Mouse (Mus musculus) embryonic facial prominence, embryonic 15.5 days (tissue): Measurements from ENCODE around the gene Izumo1. TPM values are rescaled to one million over a fixed set of nuclear protein-coding genes. Genes with fewer than 3 reads are reported as not detected.
"Not testable (repeated sequence)": the region's sequence is repeated elsewhere in the genome, so short reads cannot be mapped to it uniquely, and the experiment has no call there.

ENCODE experiments used
- ATAC-seq: fragments of 200-750 bp; cut with Nextera tagmentation; 2 replicates; pipeline ENCODE4 v1.8.0; 2017; ENCODE audit warnings: low read depth, moderate TSS enrichment; ENCODE audit not compliant: insufficient number of reproducible peaks, low FRiP score, low TSS enrichment
- H3K27ac ChIP-seq: fragments of 300-500 bp; sonication (generic); replicated peaks from 2 replicates; pipeline ENCODE4 v1.5.1; 2015; ENCODE audit warnings: mild to moderate bottlenecking, inconsistent platforms
- H3K27me3 ChIP-seq: fragments of 300-500 bp; sonication (generic); 2 replicates; pipeline ENCODE4 v1.6.1; 2015; ENCODE audit warnings: inconsistent platforms
- H3K36me3 ChIP-seq: fragments of 300-500 bp; sonication (generic); 2 replicates; pipeline ENCODE4 v1.6.1; 2015; ENCODE audit warnings: mild to moderate bottlenecking, inconsistent platforms
- H3K4me1 ChIP-seq: fragments of 300-500 bp; sonication (generic); 2 replicates; pipeline ENCODE4 v1.6.1; 2015; ENCODE audit warnings: inconsistent platforms
- H3K4me2 ChIP-seq: fragments of 300-500 bp; sonication (generic); replicated peaks from 2 replicates; pipeline ENCODE4 v1.6.1; 2015; ENCODE audit warnings: mild to moderate bottlenecking, inconsistent platforms
- H3K4me3 ChIP-seq: fragments of 300-500 bp; sonication (generic); replicated peaks from 2 replicates; pipeline ENCODE4 v1.5.1; 2015; ENCODE audit warnings: mild to moderate bottlenecking, inconsistent platforms
- H3K9ac ChIP-seq: fragments of 300-500 bp; sonication (generic); 2 replicates; pipeline ENCODE4 v1.6.1; 2015; ENCODE audit warnings: inconsistent platforms
- H3K9me3 ChIP-seq: fragments of 300-500 bp; sonication (generic); replicated peaks from 2 replicates; pipeline ENCODE4 v1.6.1; 2016; ENCODE audit warnings: inconsistent platforms
- WGBS: fragments of 180-500 bp; shearing (Covaris S2); methylation state at CpG from one replicate; pipeline ENCODE4 v1.1.7; 2015; 5-methylcytosine and 5-hydroxymethylcytosine counted together
- polyA plus RNA-seq: library from polyadenylated mRNA; unstranded; fragments of >200 nt; fragmentation: Nextera tagmentation; extraction: Ambion mirVana; gene quantifications from 2 replicates; pipeline ENCODE4 v1.2.1, GENCODE M21; 2015

Izumo1 gene
- polyA plus RNA-seq, 1 experiment from 2014 or later = 0.41 TPM

DNA sequence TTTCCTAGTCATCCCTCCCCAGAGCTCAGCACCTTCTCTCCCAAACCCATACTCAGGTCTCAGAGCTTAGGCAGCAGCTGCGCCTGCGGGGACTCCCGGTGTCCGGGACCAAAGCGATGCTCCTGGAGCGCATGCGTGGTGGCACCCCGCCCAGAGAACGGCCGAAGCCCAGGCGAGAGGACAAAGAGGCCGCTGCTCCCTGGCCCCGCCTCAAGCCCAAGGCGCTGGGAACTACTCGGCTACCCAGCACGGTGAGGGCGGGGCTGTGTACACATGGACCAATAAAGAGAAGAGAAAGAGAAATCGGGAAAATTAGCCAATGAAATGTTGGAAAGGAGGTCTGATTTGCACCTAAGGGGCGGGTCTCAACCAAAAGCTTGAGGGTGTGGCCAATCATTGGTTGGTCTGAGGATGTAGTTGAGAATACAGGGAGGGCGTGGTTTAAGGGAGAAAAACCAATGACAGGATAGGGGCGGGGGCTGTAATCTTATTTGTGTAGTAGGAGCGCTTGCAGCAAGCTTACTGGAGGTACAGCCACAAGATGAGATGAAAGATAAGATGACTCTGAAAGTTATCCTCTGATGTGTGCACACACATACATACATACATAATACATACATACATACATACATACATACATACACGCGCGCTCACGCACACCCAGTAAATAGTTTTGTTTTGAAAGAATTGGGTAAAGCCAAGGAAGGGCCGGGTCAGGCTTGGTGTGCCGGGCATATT is 22.0 kb downstream of the Izumo1 start:
- H3K36me3 ChIP-seq = no peaks in the 10 kb centered on the region
- no peaks in the 10 kb centered on the region for H3K9me3 ChIP-seq
- H3K27ac ChIP-seq = peak overlapping the region; percentile 84
- H3K9ac ChIP-seq = peak overlapping the region; percentile 51
- H3K4me3 ChIP-seq = peak overlapping the region; percentile 44
- ATAC-seq = peak; percentile 88
- WGBS = 2% methylated on average over 28 of the region's 28 CpGs
- H3K4me1 ChIP-seq = peaks cover 61% of the 10 kb centered on the region
- no peaks in the 10 kb centered on the region for H3K27me3 ChIP-seq
- H3K4me2 ChIP-seq = peak overlapping the region; percentile 72

DNA sequence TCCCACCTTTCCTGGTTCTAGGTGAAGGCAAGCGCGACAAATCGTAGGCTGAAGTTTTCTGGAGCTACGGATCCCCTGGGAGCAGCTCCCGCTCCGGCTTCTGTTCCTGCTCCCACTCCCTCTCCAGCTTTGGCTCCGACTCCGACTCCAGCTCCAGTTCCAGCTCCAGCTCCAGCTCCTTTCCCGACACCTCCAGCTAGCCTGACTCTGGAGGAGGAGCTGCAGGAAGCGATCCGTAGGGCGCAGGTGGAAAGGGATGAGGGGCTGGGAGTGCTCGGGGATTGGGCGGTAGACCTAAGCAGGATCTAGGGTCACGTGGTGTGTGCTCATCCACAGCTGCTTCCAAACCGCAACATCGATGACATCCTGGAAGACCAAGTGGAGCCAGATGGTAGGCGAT is 22.6 kb downstream of the Izumo1 start:
- Histone ChIP-seq H3K4me1 (peaks cover 57% of the 10 kb centered on the region), H3K4me3 (peak overlapping the region; percentile 44), H3K9me3 (no peaks in the 10 kb centered on the region), H3K36me3 (no peaks in the 10 kb centered on the region), H3K27me3 (no peaks in the 10 kb centered on the region), H3K4me2 (peak overlapping the region; percentile 72), H3K9ac (0 out of 2 replicates have a peak overlapping the region, but pooled peaks have one; percentile 13), H3K27ac (peak overlapping the region; percentile 84)
- 2% methylated on average over 18 of the region's 18 CpGs for WGBS
- peak; percentile 14; the same call in 1 of the 2 replicates for ATAC-seq

DNA sequence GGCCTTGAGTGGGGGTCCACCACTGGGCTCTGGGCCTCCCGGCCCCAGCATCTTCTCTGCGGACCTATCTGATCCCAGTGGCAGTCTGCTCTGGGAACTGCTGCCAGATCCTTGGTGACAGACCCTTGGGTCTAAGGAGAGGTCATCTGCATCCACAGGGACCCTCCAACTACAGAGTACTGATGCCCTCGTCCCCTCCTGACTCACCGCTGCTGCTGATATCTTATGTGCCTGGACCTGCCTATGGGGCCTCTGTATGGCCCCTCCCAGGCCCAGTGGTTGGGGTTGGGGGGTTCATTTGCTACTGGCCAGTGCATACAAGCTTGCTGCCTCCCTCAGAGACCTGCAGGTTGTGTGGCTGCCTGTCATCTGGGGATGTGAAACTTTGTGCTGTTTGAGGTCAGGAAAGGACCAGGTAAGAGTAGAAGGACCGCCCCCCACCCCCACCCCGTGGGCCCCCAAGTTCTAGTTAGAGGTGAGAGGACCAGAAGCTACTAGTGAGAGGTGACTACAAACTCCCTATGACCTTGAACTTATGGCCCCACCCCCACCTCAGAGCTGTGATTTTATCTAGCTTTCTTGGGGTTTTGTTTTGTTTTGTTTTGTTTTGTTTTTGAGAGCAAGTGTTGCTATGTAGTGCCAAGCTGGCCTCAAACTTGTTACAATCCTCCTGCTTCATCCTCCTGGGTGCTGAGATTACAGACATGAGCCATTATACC is 23.4 kb downstream of the Izumo1 start:
- H3K9ac ChIP-seq = no peak overlapping the region
- no peaks in the 10 kb centered on the region for H3K9me3 ChIP-seq
- H3K4me1 ChIP-seq = peaks cover 48% of the 10 kb centered on the region
- H3K4me3 ChIP-seq = no peak overlapping the region
- peak overlapping the region; percentile 72 for H3K4me2 ChIP-seq
- no peak for ATAC-seq
- H3K27me3 ChIP-seq = no peaks in the 10 kb centered on the region
- no peaks in the 10 kb centered on the region for H3K36me3 ChIP-seq
- 62% methylated on average over 6 of the region's 6 CpGs for WGBS
- H3K27ac ChIP-seq = 0 out of 2 replicates have a peak overlapping the region, but pooled peaks have one; percentile 84

DNA sequence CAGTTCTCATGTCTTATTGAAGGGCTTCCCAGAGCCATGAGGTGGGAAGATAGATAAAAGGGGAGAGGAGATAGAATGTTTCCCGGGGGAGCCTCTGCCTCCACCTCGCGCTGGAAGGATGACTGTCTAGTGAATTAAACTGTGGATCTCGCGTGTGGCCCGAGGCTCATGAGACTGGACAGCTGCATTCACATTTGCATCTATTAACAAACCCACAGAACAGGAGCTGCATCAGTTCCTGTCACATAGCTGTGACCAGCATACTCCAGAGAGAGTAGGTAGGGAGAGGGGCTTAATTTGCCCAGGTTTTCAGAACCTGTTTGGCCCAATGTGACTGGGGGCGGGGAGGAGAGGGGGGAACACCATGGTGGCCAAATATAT is 24.0 kb downstream of the Izumo1 start:
- Histone ChIP-seq H3K27me3 (no peaks in the 10 kb centered on the region), H3K27ac (no peak overlapping the region), H3K4me3 (no peak overlapping the region), H3K36me3 (no peaks in the 10 kb centered on the region), H3K9ac (no peak overlapping the region), H3K4me1 (peaks cover 43% of the 10 kb centered on the region), H3K9me3 (no peaks in the 10 kb centered on the region), H3K4me2 (no peak overlapping the region)
- WGBS = 88% methylated on average over 7 of the region's 7 CpGs
- no peak for ATAC-seq

DNA sequence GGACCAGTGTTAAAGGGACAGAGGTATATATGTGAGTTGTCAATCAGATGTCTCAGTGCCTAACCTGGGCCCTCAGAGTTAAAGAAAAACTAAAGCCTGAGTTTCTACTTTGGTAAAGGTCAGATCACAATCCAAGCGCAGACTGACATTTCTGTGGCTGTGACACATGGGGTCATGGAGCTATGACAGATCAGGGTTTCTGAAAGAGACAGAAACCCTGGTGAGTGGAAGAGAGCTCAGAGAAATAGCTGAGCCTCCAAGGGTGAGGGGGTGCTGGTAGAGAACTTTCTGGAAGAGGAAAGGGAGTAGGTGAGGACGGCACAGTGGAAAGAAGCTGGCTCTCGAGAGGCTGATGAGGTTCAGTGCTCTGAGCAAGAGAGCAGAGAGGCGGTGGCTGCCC is 25.1 kb downstream of the Izumo1 start:
- Histone ChIP-seq H3K36me3 (no peaks in the 10 kb centered on the region), H3K4me2 (no peak overlapping the region), H3K4me1 (peaks cover 32% of the 10 kb centered on the region), H3K4me3 (no peak overlapping the region), H3K27ac (no peak overlapping the region), H3K9me3 (no peaks in the 10 kb centered on the region), H3K27me3 (no peaks in the 10 kb centered on the region), H3K9ac (no peak overlapping the region)
- no peak for ATAC-seq
- 82% methylated on average over 4 of the region's 4 CpGs for WGBS

DNA sequence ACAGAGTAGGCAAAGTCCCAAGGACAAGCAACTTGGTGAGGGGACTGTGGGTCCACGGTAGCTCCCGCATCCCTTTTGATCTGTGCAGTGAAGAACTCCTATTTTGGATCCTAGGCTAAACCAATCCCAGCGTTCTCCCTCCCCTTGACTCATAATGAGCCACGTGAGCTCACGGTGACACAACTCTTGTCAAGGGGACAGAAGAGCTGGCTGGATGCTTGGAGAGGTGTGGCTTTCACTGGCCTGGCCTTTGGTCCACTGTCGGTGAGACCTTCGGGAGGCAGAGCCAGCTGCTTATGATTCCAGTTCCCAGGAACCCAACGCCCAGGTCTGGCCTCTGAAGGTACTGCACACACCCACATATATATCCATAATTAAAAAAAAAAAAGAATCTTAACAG is 27.7 kb downstream of the Izumo1 start:
- Histone ChIP-seq H3K27me3 (no peaks in the 10 kb centered on the region), H3K9ac (no peak overlapping the region), H3K4me2 (no peak overlapping the region), H3K36me3 (no peaks in the 10 kb centered on the region), H3K4me3 (no peak overlapping the region), H3K9me3 (no peaks in the 10 kb centered on the region), H3K4me1 (peaks cover 9% of the 10 kb centered on the region), H3K27ac (no peak overlapping the region)
- WGBS = 81% methylated on average over 8 of the region's 8 CpGs
- ATAC-seq = no peak

DNA sequence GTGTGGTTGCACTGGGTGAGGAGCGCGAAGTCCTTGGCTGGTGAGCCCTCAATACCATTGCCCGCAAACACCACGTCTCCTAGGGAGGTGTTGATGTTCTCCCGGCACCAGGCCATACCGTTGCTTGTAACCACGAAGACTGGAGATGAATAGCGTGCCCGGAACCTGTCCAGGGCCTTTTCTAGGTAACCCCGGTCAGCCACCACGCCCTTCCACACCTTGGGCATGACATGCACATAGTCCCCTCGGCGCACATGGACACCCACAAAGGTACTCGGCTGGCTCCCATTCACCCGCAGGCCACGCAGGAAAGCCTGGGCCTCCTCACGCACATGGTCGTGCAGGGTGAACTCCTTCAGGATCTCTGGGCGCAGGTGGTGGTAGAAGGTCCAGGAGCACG is 28.9 kb downstream of the Izumo1 start:
- H3K4me3 ChIP-seq, ATAC-seq, H3K27ac ChIP-seq, H3K4me1 ChIP-seq, H3K4me2 ChIP-seq, H3K27me3 ChIP-seq, H3K9ac ChIP-seq, H3K9me3 ChIP-seq, H3K36me3 ChIP-seq: not testable (repeated sequence)
- 93% methylated on average over 20 of the region's 20 CpGs for WGBS

DNA sequence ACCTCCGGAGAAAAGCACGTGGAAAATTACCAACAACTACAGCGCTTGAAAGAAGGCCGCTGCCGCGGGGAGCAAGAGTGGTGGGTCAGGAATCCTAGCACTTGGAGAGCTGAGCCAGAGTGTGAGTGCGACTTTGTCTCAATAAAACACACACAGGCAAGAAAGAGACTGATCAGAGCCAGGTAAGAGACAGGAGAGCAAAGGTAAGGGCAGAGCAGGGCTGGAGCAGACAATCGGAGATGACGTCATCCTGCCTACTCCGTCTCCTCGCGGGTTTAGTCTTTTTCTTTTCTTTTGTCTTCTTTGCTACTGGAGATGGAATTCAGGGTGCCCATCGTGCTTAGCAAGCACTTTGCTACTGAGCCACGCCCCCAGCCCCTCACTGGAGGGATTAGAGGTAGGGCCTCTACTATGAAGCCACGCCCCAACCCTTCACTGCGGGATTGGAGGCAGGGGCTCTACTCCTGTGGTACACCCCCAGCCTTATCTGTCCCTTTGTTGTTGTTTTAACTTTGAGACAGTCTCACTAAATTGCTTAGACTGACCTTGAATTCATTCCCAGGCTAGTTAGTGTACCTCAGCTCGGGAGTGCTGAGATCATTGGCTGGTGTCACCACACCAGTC is 32.9 kb downstream of the Izumo1 start:
- no peaks in the 10 kb centered on the region for H3K27me3 ChIP-seq
- H3K36me3 ChIP-seq = no peaks in the 10 kb centered on the region
- ATAC-seq = 0 out of 2 replicates have a peak, but pooled peaks have one; percentile 29
- peak overlapping the region; percentile 6; the same call in 1 of the 2 replicates for H3K4me3 ChIP-seq
- peak overlapping the region; percentile 69; the same call in 1 of the 2 replicates for H3K27ac ChIP-seq
- peaks cover 17% of the 10 kb centered on the region for H3K4me1 ChIP-seq
- peak overlapping the region; percentile 39 for H3K4me2 ChIP-seq
- H3K9ac ChIP-seq = no peak overlapping the region
- no peaks in the 10 kb centered on the region for H3K9me3 ChIP-seq
- 28% methylated on average over 17 of the region's 17 CpGs for WGBS

DNA sequence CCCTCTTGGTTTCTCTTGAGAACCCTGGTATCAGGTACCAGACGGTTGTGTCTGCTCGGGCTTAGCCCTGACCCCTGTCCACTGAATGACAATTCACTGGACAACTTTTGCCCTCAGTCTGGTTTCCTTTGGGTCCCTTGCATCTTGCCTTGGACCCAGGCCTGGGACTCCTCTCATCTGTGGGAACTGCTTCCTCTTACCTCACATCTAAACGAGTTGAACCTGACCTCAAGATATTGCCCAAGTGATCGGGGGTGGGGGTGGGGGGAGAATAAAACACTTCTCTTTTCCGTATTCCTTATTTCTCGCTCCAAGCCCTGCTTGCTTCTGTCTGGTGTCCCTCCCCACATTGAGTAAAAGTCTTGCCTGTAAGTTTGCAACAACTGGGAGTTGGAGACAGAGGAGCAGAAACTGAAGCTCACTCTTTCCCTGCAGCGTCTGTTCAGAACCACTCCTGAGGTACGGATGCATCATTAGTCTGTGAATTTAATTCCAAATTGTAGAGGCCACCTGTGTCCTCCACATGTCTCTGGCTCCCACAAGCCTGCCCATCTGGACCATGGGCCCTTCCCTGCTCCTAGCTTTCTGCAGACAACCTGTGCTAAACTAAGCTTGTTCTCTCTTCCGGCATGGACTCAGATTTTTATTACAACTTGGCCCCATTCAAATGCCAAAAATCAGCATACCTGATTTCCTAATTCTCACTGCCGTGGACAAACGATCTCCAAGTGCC is 39.3 kb downstream of the Izumo1 start:
- no peak for ATAC-seq
- H3K9ac ChIP-seq = no peak overlapping the region
- peaks cover 17% of the 10 kb centered on the region for H3K4me1 ChIP-seq
- H3K4me2 ChIP-seq = no peak overlapping the region
- no peaks in the 10 kb centered on the region for H3K27me3 ChIP-seq
- no peaks in the 10 kb centered on the region for H3K36me3 ChIP-seq
- H3K27ac ChIP-seq = no peak overlapping the region
- no peaks in the 10 kb centered on the region for H3K9me3 ChIP-seq
- WGBS = 77% methylated on average over 11 of the region's 11 CpGs
- H3K4me3 ChIP-seq = no peak overlapping the region

DNA sequence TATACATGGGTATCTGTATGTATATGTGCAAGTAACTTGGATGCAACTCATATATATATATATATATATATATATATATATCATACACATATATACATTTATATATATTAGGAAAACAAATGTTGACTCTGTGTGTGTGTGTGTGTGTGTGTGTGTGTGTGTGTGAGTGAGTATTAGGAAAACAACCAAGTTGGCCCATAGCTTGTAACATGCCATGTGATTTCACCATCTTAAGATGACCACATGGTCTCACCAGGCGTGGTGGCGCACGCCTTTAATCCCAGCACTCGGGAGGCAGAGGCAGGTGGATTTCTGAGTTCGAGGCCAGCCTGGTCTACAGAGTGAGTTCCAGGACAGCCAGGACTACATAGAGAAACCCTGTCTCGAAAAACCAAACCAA is 40.1 kb downstream of the Izumo1 start:
- H3K4me1 ChIP-seq = peaks cover 12% of the 10 kb centered on the region; the same call in 1 of the 2 replicates
- not testable (repeated sequence) for ATAC-seq, H3K27ac ChIP-seq, H3K27me3 ChIP-seq, H3K9me3 ChIP-seq, H3K4me2 ChIP-seq, H3K36me3 ChIP-seq, H3K4me3 ChIP-seq, H3K9ac ChIP-seq
- WGBS = 87% methylated on average over 6 of the region's 6 CpGs
